Mouse (Mus musculus) testis, adult 2 months (tissue): ENCODE data around the gene Ablim2. TPM values are rescaled to one million over a fixed set of nuclear protein-coding genes. Genes with fewer than 3 reads are reported as not detected.

Experiments used
- H3K27ac ChIP-seq: fragments of 200-500 bp; 2 replicates; pipeline ENCODE4 v1.5.1; 2012; ENCODE audit warnings: low read depth, low read length; ENCODE audit not compliant: control insufficient read depth, insufficient read depth
- H3K27me3 ChIP-seq: fragments of 200-500 bp; 2 replicates; pipeline ENCODE4 v1.6.1; 2012; ENCODE audit warnings: mild to moderate bottlenecking, low read length, moderate library complexity; ENCODE audit not compliant: control insufficient read depth, insufficient read depth
- H3K36me3 ChIP-seq: fragments of 200-500 bp; 2 replicates; pipeline ENCODE4 v1.6.1; 2012; ENCODE audit warnings: mild to moderate bottlenecking, low read length; ENCODE audit not compliant: control insufficient read depth, insufficient read depth
- H3K4me1 ChIP-seq: fragments of 200-500 bp; 2 replicates; pipeline ENCODE4 v1.6.1; 2012; ENCODE audit warnings: low read length; ENCODE audit not compliant: control insufficient read depth, insufficient read depth
- H3K4me3 ChIP-seq: fragments of 200-500 bp; 2 replicates; pipeline ENCODE4 v1.5.1; 2012; ENCODE audit warnings: low read depth, mild to moderate bottlenecking, low read length, moderate library complexity, mixed read lengths; ENCODE audit not compliant: control insufficient read depth
- CTCF ChIP-seq: fragments of 200-500 bp; IDR thresholded peaks from 2 replicates; pipeline ENCODE4 v1.5.1; 2012; ENCODE audit warnings: low read depth, mild to moderate bottlenecking, inconsistent platforms, low read length, moderate library complexity; ENCODE audit not compliant: control insufficient read depth, insufficient read depth, insufficient replicate concordance
- POLR2A ChIP-seq: fragments of 200-500 bp; IDR thresholded peaks from 2 replicates; pipeline ENCODE4 v1.6.1; 2012; ENCODE audit warnings: low read depth, mild to moderate bottlenecking, inconsistent platforms, low read length, moderate library complexity; ENCODE audit not compliant: control insufficient read depth
- polyA plus RNA-seq: library from polyadenylated mRNA; depleted of rRNA; stranded (reverse); fragments of >200 nt; gene quantifications from 2 replicates; pipeline ENCODE4 v1.2.3, GENCODE M21; 2012; rRNA removed

Gene Ablim2
- polyA plus RNA-seq, 1 experiment: 1.2 TPM

DNA sequence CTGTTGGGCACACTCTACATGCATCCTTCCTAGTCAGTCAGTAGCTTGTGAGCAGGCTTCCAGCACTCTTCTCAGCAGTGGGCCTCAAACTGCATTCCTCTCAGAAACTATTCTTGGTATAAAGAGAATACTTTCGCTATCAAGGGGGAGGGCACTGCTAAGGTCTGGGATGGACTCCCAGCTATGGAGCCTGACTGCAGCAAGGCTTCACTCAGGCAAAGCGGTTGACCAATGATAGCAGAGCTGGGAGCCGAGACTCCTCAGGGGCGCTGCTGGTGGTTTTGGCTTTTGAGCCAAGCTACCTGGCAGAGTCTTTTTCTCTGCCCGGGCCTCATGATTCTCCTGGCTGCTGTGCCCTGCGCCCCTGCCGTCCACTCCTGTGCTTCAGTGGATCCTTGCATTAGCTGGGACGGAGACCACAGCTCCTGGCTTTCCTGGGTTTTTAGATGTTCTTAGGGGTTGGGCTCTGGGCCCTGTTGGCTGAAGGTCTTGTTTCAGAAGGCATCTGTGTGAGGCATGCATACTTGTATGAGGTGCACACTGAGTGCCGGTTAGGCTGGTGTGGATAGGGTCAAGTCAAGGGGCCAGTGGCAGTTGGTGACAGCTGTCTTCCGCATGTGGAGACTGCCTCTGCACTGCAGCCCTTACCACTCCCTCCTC lies 164.0 kb downstream of the Ablim2 start:
- Histone ChIP-seq H3K27me3 (no peaks in the 10 kb centered on the region), H3K4me3 (no peak overlapping the region), H3K36me3 (no peaks in the 10 kb centered on the region), H3K27ac (peak overlapping the region; percentile 61), H3K4me1 (no peaks in the 10 kb centered on the region; the same call in 1 of the 2 replicates)
- TF ChIP-seq POLR2A: no peak
- TF ChIP-seq CTCF: no peak

DNA sequence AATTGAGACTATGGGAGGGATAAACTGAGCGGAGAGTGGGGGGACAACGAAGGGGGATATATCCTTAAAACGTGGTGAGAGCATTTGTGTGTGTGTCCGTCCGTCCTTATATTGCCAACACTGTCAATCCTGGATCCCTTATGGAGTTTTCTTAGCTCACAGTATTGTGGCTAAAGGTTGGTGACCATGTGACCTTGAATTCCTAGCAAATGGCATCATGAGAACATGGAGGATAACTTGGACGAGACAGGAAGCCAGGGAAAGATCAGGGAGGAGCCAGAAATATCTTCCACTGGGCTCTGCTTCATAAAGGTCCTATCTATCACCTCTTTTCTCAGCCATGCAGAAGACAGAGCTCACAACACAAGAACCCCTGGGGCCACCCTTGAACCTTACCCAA lies 165.8 kb downstream of the Ablim2 start:
- Histone ChIP-seq H3K4me1 (no peaks in the 10 kb centered on the region; the same call in 1 of the 2 replicates), H3K36me3 (no peaks in the 10 kb centered on the region), H3K27me3 (no peaks in the 10 kb centered on the region), H3K4me3 (no peak overlapping the region), H3K27ac (no peak overlapping the region)
- no peak for TF ChIP-seq CTCF
- TF ChIP-seq POLR2A: no peak

DNA sequence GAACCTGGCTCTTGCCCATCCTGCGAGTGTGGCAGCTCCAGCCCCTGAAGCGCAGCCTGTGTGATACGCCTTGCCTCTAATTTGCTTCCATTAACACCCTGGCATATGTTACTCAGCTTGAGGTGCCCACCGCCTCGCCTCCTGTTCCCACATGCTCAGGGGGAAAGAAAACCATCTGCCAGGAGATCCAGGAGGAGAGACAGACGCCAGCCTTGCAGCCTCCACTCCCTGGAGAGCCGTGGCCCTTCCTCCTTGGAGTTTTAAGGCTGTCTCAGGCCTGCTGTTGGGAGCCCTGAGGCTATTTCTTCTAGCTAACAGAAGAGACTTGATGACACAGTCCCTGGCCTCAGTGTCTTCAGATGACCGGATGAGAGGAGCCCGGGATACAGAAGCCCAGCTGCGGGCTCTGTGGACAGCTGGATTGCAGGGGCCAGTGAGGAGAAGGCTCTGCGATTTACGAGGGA lies 167.5 kb downstream of the Ablim2 start:
- H3K27me3 ChIP-seq: no peaks in the 10 kb centered on the region
- H3K4me1 ChIP-seq: no peaks in the 10 kb centered on the region; the same call in 1 of the 2 replicates
- TF ChIP-seq POLR2A: no peak
- no peak for TF ChIP-seq CTCF
- no peaks in the 10 kb centered on the region for H3K36me3 ChIP-seq
- no peak overlapping the region for H3K4me3 ChIP-seq
- no peak overlapping the region; the same call in 1 of the 2 replicates for H3K27ac ChIP-seq

DNA sequence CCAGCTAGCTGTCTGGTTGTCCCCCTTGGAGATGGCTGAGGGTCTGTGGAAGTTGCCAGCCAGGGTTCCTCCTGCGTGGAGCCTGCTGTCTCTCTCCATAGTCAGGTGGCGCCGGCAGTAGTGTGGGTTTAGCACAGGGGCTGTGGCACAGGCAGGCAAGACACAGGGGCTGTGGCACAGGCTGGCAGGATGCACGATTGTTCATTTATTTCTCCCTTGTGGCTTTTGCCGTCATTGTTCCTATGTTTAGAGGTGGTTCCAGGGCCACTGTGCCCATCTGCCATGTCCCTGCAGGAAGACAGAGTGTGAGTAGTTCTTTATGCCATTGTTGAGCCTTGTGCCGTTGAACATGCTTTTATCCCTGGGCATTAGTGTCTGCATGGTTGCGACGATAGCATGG lies 168.8 kb downstream of the Ablim2 start:
- no peak for TF ChIP-seq CTCF
- no peak for TF ChIP-seq POLR2A
- H3K36me3 ChIP-seq: no peaks in the 10 kb centered on the region
- no peak overlapping the region for H3K4me3 ChIP-seq
- H3K4me1 ChIP-seq: no peaks in the 10 kb centered on the region; the same call in 1 of the 2 replicates
- no peak overlapping the region for H3K27ac ChIP-seq
- H3K27me3 ChIP-seq: no peaks in the 10 kb centered on the region

DNA sequence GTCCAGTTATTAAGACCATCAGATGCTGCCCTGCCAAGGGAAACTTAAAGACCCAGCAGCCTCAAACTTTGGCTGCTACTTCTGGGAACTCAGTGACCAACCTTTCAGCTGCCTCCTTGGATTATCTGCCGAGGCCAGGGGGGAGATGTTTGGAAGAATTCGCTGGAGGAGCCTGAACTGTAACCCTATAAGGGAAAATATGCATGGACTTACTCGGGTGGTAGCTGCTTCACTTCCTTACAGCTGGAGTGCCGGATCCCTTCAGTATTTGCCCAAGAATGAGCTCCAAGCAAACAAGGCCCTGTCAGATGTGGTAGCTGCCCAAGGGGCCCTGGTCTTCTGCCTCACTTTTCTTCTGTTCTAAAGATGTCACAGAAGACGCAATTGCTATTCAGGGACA lies 173.6 kb downstream of the Ablim2 start:
- Histone ChIP-seq H3K4me1 (no peaks in the 10 kb centered on the region), H3K36me3 (no peaks in the 10 kb centered on the region), H3K27ac (no peak overlapping the region; the same call in 1 of the 2 replicates), H3K4me3 (no peak overlapping the region), H3K27me3 (no peaks in the 10 kb centered on the region)
- no peak for TF ChIP-seq POLR2A
- no peak for TF ChIP-seq CTCF

DNA sequence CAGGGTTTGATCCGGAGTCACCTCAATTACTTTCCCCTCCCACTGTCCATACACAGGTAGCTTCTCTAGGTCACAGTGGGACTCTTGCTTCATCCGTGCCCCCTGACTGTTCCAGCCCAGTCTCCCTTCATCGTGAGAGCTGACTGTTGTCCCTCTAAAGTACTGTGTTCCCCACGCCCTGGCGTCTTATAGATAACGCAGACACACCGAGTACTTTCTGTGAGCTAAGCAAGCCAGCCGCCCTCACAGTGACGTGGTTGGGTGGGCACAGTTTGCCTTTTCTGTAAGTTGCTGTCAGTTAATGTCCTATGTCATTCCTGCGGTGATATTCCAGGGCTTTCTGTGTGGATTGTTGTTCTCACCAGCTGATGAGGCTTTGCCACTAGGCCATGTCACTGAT lies 175.4 kb downstream of the Ablim2 start:
- no peaks in the 10 kb centered on the region for H3K4me1 ChIP-seq
- no peaks in the 10 kb centered on the region for H3K36me3 ChIP-seq
- TF ChIP-seq CTCF (no peak), POLR2A (no peak)
- 0 out of 2 replicates have a peak overlapping the region, but pooled peaks have one; percentile 9 for H3K27ac ChIP-seq
- H3K27me3 ChIP-seq: no peaks in the 10 kb centered on the region
- no peak overlapping the region for H3K4me3 ChIP-seq

Other genes starting within 250 kb of the Ablim2 start
- 1.4 and 2.9 TPM in 2 replicates for gene Cpz, start 232.2 kb upstream of the Ablim2 start, polyA plus RNA-seq
- gene Trmt44, start 182.8 kb upstream of the Ablim2 start, polyA plus RNA-seq: 4.7 and 4.8 TPM in 2 replicates
- 45.2 and 52.9 TPM in 2 replicates for gene Acox3, start 174.8 kb upstream of the Ablim2 start, polyA plus RNA-seq
- gene Htra3, start 78.1 kb upstream of the Ablim2 start, polyA plus RNA-seq: 14.8 and 15.0 TPM in 2 replicates
- gene Sh3tc1, start 17.9 kb upstream of the Ablim2 start, polyA plus RNA-seq: 0.59 and 0.72 TPM in 2 replicates
- 37.9 and 46.5 TPM in 2 replicates for gene Afap1, start 135.4 kb downstream of the Ablim2 start, polyA plus RNA-seq